Mouse (Mus musculus) left cerebral cortex, postnatal 36 days (tissue): ENCODE data around the gene Srek1. TPM values are rescaled to one million over a fixed set of nuclear protein-coding genes. Genes with fewer than 3 reads are reported as not detected.

Source experiments
- DNase-seq, 2 experiments: peaks; one replicate each; pipeline ENCODE4 v3.0.0; 2021 to 2022; ENCODE audit warnings: low spot score in 2 of 2, mixed read lengths in 1 of 2
- intact Hi-C: fragments of 180-260 bp; cut with DNase I; formaldehyde crosslinking; loops from one replicate; pipeline ENCODE4 v1.15.1; 2025
- total RNA-seq, 2 experiments: library from RNA; stranded (reverse); gene quantifications; 2 replicates each; pipeline ENCODE4 v1.2.3; 2021

The Srek1 gene
- total RNA-seq, result 10 to 100 TPM; 49.2 to 93.3 TPM

- intact Hi-C loops, result no loop called here
- peak; percentile 94 to 96 for DNase-seq
Observed at GRCm38 (mm10) chr13:103774119-103774757, at the start of gene Srek1. Gene Srek1 (minus strand): TSS chr13:103774608.

GRCm38 (mm10) chr13:103822270-103822669 lies 47.9 kb upstream of the Srek1 start:
- intact Hi-C loops, result no loop called here
- DNase-seq, result no peak

DNA sequence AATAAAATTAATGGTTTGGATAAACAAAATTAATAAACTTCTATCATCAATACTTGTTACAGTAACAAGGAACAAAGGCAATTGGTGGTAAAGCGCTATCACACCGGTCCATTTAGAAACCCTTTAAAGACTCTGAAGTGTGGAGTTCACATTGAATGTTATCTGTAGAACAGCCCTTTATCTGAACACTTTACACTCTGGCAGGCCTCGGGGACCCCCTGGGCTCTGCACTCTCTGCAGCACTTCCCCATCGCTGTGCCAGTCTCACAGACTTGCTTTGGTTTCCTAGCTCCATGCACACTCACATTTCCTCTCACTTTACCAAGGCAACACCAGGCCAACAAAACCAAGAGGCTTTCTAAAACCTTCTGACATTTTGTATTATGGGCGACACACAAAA lies 45.0 kb upstream of the Srek1 start:
- intact Hi-C loops, result no loop called here
- no peak for DNase-seq

GRCm38 (mm10) chr13:103817935-103818334 lies 43.5 kb upstream of the Srek1 start:
- intact Hi-C loops, result no loop called here
- no peak for DNase-seq

- no peak for DNase-seq
- intact Hi-C loops, result no loop called here
Observed at GRCm38 (mm10) chr13:103807464-103807863, 33.1 kb upstream of the Srek1 start.

GRCm38 (mm10) chr13:103806210-103806851 lies 31.9 kb upstream of the Srek1 start:
- DNase-seq, result peak; percentile 60 to 69

GRCm38 (mm10) chr13:103803721-103804120 lies 29.3 kb upstream of the Srek1 start:
- DNase-seq, result no peak
- intact Hi-C loops, result no loop called here

More at GRCm38 (mm10) chr13:103806210-103806851, 31.9 kb upstream of the Srek1 start:
- intact Hi-C loops, result no loop called here

DNA sequence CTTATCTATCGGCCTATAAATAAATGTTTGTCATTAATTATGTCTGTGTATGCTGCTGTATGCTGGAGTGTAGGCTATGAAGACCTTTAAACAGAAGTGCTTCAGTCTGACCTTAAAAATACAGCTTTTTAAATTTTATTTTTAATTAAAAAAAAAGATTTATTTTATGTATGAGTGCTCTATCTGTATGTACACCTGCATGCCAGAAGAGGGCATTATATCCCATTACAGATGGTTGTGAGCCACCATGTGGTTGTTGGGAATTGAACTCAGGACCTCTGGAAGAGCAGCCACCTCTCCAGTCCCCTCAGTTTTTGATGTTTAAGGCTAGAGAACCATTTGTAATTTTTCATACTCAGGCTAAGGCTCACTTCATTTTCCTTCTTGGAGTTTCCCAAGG lies 26.6 kb upstream of the Srek1 start:
- no peak for DNase-seq
- intact Hi-C loops, result no loop called here

DNA sequence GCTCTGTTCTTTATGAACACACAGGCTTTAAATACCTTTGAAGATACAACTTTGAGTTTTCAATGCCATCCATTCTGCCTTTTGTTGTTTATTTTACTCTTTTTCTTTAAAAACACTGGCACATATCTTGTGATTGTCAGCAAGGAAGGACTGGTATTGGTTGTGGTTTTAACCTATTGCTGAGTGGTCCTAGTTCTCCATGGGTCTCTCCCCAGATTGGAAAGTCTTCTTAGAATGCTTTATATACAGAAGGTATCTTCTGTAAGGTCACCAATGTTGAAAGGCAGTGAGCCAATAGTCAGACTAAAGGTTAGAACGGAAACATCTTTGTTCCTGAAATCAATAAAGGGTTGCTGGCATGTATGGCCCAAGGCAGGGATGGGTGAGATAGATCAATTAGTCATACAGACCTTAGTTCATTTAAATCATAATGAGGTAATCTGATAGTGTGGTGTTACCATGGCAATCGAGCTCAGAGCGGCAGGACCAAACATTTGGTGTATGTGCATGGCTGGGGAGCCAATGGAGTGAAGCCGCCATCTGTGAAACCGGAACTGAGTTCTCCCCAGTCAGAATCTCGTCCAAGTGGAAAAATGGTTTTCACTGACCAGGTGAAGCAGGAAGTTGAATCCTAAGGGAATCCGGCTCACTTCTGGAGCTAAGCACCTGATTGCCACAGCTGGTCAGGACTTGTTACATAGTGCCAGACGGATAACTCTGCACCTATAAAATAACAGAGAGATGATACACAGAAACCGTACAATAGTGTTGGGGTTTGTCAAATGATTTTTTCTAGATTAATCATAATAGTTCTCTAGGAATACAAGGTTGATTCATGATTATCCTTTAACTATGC lies 20.5 kb upstream of the Srek1 start:
- intact Hi-C loops, result no loop called here
- DNase-seq, result no peak

DNA sequence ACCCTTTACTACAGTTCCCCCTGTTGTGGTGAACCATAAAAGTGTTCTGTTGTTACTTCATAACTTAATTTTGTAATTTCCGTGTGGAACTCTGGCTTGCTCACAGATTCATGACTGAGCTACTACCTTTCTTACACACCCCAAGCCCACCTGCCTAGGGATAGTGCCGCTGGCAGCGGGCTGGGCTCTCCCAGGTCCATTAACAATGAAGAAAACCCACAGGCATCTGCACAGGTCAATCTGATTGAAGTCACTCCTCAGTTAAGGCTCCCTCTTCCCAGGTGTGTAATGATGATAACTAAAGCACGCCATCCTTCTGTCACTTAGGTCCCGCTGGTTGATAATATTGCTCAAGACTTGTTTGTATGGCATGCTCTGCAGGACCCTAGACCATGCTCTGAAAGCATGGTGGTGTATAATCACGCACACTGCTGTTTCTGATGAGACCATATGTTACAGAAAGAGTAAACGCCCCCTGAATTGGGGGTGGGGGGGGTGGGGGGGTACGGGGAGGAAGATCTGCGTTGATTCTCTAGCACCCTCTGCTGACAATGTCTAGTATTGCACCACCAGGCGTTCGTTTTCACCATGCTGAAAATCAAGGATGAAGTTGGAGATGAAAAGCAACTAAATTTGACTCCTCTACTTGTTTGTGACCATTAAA lies 5.6 kb upstream of the Srek1 start:
- intact Hi-C loops, result loop anchor here (5.0 kb wide), 2 partner anchors 78 to 1088 kb away; partner anchors contain the start of gene Cd180
- no peak for DNase-seq

GRCm38 (mm10) chr13:103777126-103777525 lies 2.7 kb upstream of the Srek1 start:
- DNase-seq, result no peak
- intact Hi-C loops, result loop anchor here (5.0 kb wide), 1 partner anchor 75 kb away; no protein-coding TSS in a partner anchor

GRCm38 (mm10) chr13:103773407-103774118 lies 845 bp downstream of the Srek1 start:
- no peak for DNase-seq
- intact Hi-C loops, result no loop called here

- no peak for DNase-seq
- intact Hi-C loops, result no loop called here
Observed at GRCm38 (mm10) chr13:103772917-103773316, 1.5 kb downstream of the Srek1 start.

DNA sequence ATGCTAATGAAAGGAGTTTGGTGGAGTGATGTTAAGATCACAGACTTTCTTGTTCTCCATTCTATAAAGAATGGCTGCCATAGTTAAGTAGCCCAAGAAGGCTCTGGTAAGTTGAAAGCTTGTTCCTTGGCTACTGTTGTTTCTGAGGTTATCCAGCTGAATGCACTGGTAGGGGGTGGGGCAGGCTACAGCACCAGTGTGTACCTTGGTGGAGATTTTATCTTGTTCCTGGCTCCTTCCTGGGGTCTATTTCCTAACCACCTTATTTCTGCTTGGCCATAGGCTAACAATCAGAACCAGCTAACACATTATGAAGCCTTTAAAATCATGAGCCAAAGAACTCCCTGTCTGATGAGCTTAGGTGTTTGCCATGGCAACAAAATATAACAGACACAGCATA lies 3.6 kb downstream of the Srek1 start:
- DNase-seq, result no peak
- intact Hi-C loops, result no loop called here

DNA sequence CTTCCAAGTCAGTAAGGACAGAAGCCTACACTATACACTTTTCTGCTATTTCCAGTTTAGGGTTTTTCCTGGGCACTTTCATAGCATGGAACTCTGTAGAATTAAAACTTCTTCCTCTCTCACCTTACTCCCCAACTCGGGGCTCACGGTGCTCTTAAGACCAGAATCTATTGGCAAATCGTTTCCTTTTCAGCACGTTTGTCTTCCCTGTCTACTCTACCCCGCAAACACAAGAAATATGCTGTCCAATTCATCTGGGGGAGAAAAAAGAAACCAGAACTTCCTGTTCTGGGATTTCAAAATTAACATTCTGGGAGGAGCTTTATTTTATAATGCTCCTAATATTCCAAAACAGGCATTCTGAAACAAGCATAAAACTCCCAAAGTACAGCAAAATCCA lies 6.5 kb downstream of the Srek1 start:
- intact Hi-C loops, result no loop called here
- no peak for DNase-seq

DNA sequence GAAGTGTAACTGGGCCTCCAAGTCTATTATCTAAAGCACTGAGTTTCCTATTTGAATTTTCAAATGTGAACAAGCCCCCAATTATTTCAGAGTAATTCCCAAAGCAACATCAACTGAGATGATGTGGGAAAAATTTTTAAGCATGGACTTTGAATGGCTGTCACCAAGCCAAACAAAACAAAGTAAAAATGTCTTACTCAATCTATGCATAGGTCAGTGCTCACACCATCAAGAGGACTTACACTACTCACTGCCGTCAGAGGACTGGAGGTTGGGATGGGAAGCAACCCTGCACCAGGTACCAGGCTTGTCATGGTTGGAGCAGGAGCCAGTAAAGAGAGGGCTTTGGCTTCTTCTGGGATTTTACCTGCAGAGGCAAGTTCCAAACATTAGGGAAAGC lies 10.8 kb downstream of the Srek1 start:
- intact Hi-C loops, result no loop called here
- DNase-seq, result no peak

DNA sequence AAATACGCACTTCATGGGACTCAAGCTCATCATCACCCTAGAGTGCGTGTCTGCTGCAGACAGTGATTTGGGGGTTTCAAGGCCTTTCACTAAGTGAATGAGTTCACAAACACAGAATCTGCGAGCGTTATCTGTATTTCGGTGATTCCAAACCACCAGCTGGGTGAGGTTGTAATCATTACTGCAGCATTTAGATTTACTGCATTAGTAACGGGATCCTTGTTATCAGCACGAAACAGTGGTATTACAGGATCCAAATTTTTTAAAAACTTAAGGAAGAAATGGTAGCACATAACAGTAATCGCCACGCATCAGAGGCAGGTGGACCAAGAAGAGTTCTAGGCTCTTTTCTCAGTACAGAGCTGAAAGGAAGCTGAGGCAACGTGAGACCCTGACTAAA lies 12.4 kb downstream of the Srek1 start:
- intact Hi-C loops, result no loop called here
- no peak for DNase-seq

- DNase-seq, result no peak
- intact Hi-C loops, result no loop called here
Observed at GRCm38 (mm10) chr13:103751421-103751820, 23.0 kb downstream of the Srek1 start.

DNA sequence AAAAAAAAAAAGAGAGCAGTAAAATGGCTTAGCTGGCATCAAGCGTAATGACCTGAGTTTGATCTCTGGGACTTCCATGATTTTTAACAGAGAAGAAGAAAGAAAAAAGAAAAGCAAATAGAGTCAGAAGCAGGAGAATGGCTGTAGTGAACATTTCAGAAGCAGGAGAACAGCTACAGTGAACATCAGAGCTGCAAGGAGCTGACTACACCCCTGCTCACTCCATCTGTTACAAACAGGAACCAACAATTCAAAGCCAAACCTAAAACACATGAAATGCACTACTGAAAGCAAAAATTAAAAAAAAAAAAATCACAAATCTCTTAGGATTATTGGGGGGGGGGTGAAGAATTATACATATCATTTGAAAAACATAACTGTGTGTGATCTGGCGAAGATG lies 28.7 kb downstream of the Srek1 start:
- intact Hi-C loops, result no loop called here
- no peak for DNase-seq
